Comparison of ENCODE assay signal across 12 mouse cellular contexts in genomic region chr6:51581418-51581817, GRCm38 (mm10).
"Had no signal": no experiment of that assay in that cellular context is flagged by ENCODE, and none has a peak within 500 bp of the region (broad histone marks: within the 10 kb centered on the region; RNA-seq: fewer than 3 reads in every experiment).

No protein-coding gene starts in this region.

- H3K4me2 ChIP-seq: intestine, embryonic 15.5 days; limb, embryonic 13.5 days; stomach, embryonic 15.5 days had no signal

- H3K4me1 ChIP-seq: limb, embryonic 13.5 days; stomach, embryonic 15.5 days had no signal

- H3K27me3 ChIP-seq: intestine, embryonic 15.5 days; stomach, embryonic 15.5 days had no signal

- H3K27ac ChIP-seq: intestine, embryonic 15.5 days; layer of hippocampus, adult 2 months; limb, embryonic 13.5 days; liver, embryonic 14.5 days; stomach, embryonic 15.5 days had no signal

- H3K4me3 ChIP-seq: intestine, embryonic 15.5 days; layer of hippocampus, adult 2 months; limb, embryonic 13.5 days; myocyte; stomach, embryonic 15.5 days had no signal

- DNase-seq: kidney, adult 18-20 months; kidney, postnatal 10 days; kidney, postnatal 4 days; left cerebral cortex, postnatal 4 days; lung, adult 18-20 months; thymus, postnatal 4 days had no signal

- H3K9me3 ChIP-seq: intestine, embryonic 15.5 days; limb, embryonic 13.5 days; stomach, embryonic 15.5 days had no signal

- H3K36me3 ChIP-seq: intestine, embryonic 15.5 days; stomach, embryonic 15.5 days had no signal

- H3K9ac ChIP-seq: intestine, embryonic 15.5 days; limb, embryonic 13.5 days; liver, embryonic 14.5 days; stomach, embryonic 15.5 days had no signal
